Mouse (Mus musculus) natural killer cell, adult 2 months (primary cell): ENCODE measurements around the gene Rtca.

ENCODE experiments used
- DNase-seq, 2 experiments: peaks; one replicate each; pipeline ENCODE4 v3.0.0; 2022; ENCODE audit warnings: low spot score in 2 of 2

The Rtca gene

DNA sequence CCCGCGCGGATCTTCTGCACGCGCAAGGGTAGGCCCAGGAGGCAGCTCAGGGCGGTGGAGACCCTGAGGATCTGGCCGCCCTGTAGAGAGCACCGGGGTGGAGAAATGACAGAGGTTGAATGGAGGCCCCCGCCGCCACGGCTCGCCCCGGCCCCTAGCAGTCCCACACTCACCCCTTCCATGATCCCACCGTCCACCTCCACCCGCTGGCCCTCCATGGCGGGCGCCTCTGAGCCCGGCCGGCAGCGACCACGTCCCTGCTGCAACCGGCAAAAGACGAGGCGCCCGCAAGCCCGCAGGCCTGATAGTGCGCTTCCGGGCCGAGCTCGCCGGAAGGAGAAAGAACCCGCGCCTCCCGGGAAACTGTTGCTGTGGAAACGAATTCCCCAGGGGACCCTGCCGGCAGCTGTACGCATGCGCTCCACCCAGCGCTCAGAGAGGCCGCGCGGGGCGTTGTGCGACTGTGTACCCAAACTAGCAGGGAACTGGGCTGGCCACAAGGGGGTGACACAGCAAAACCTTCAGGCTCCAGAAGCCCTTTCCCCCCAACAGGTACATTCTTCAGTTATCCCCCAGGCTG, at the start of gene Rtca:
Gene Rtca, minus strand, starts transcription at position 437 of the 580 bp plus-strand sequence.
- DNase-seq = peak; percentile 84 to 96

DNA sequence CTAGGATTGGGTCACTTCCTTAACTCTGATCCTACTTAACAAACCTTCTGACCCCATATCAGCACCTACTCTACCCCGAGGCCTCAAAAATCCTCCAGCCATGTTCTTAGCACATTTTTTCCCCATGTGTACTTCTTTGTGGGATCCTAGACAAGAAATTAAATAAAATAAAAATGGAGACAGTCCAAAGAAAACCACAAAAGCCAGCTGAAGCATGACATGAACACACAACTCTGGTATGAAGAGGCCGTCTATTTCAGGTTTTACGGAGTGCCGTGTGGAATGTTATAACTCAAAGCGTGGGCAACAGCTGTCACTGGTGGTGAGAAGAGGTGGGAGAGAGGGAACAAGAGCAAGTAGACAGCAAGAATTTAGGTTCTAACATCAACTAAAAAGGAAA, 43.4 kb upstream of the Rtca start:
- no peak for DNase-seq

DNA sequence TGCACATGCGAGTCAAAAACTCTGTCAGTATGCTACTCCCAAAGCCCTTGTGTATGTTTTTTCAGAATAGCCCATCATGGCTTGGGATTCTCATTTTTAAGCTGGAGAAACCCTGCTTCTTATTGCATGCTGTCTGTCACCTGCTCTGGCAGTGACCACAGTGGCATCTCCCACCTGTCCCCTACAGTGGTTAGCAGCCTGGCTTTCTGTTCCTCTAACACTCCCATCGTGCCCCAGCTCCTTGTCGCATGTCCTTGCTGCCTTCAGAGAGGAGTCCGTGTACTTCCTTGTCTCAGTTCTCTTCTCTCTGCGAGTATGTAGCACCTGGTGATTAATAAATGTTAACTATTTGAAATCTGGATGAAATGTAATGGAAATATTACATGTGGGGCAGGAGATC, 39.4 kb upstream of the Rtca start:
- no peak for DNase-seq

DNA sequence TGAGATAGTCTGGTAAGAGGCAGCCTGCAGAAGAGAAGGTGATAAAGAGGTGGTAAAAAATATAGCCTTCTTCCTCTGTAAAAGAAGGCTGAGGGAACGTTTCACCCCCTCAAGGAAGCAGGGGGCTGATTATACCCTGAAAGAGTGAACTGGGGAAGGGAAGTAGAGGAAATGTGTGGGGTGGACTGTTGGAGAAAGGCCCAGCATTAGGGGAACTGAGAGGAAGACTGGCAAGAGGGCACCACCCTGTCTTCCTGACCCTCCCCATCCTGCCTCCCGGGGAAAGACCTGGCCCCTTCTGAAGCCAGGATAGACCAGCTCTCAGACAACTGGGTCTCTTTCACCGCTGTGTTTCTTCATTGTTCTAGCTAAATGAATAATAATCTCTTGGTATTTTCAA, 34.5 kb upstream of the Rtca start:
- DNase-seq = no peak

DNA sequence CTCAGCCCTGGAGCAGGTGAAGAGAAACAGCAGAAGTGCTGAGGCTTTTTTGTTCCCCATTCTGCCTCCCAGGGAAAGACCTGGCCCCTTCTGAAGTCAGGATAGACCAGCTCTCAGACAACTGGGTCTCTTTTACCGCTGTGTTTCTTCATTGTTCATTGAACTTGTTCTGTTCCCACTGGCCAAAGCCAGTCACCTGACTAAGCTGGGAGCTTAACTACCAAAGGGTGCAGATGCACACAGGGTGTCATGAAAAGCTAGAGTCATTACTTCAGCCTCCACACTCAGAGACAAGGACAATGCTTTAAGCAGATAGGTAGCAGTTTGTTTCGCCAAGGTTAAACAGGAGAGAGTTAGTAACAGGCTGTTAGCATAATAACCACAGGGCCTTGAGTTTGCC, 34.1 kb upstream of the Rtca start:
- DNase-seq = no peak

DNA sequence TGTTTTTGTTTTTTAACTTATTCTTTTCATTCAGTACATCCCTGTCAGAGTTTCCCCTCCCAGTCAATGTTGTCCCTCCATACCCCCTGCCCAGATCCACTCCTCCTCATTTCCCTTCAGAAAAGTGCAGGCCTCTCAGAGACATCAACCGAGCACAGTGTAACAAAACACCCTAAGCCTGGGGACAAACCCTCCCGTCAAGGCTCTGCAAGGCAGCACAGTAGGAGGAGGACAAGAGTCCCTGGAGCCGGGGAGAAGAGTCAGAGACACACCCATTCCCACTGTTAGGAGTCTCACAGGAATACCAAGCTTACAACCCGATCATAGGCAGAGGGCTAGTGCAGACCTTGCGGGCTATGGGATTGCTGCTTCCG, 29.2 kb upstream of the Rtca start:
- DNase-seq = no peak

DNA sequence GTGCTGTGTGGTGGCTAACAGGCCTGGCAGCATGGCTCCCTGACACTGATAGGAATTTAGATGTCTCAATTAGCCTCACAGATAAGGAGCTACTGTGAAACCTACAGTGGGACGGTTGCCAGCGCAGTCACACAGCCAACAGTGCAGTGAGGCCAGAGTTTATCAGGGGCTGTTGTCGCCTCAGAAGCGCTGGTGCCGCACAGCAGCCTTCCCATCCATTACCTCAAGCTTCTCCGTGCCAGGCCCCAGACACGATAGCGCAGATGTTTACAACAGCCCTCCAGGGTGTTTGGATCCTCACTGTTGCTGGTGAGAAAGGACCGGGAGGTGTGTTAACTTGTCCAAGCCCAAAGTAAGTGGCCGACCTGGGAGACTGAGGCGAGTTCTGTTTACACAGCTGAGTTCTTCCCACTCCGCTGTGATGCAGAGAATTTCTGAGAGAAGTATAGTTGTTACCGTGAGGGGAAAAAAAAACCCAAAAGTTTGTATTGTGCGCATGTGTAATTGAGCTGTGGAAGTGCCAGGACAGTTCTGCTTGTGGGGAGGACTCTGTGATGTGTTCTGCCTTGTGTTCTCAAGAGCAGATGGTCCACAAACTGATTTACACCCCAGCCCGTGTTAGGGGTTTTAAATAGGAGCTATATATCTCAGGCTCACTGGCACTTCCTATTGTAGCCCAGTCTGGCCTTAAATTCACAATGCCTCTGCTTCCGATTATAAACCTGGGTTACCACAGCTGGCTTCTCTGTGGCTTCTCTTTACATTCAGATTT, 28.6 kb upstream of the Rtca start:
- no peak for DNase-seq

DNA sequence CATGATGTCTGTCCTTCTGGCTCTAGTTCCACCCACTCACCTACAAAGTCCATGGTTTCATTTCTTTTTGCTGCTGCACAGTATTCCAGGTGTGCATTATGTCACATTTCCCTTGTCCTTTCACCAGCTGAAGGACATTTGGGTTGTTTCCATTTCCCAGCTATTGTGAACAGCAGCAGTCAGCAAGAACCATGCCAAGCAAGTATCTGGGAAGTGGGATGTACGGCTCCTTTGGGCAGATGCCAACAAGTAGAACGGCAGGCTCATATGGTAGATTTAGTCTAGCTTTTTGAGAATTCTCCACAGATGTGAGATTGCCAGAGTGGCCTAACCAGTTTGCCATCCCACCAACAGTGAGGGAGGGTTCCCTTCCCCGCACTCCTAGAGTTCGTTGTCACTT, 22.8 kb upstream of the Rtca start:
- DNase-seq = no peak

DNA sequence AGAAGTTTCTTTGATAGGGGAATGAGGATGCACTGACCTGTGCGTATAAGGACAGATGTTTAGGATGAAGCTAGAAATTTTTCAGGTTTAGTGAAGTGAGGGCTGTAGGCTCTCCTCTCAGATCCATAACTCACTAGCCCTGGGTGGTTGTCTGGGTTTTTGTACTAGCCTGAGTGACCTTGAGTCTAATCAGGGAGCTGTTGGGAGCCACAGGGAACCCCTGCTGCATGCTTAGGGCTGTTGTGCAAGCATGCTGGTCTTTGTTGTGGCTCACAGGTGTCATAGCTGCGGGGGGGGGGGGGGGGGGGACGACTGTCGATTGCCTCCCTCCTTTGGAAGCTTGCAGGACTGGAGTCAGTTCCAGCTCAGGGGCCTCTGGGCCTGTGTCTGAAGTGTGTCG, 21.7 kb upstream of the Rtca start:
- no peak for DNase-seq

DNA sequence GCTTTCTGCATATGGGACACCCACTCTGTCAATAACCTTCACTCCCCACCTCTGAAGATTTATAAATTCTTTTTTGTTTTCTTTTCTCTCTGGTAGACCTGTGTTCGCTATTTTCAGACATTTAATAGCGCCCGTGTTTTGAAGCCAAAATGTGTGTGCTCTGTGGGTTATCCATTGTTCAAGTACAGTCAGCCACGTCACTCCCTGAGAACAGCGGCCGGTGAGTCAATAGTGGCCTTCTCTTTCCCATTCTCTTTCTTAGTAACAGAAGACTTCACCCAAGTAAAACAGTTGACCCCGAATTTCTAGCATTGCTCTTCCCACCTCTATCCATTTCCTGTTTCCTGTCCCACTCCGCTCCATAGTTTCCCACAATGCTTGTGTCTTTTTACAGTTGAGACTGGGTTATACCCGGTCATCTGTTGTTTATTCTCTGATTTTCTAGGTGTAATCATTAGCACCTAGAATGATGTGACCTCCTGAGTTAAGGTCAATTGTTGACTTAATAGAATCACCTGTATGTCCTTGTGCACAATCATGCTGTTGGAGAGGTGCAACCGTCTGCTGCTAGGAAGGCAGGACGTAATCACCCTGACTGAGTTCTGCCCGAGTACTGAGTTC, 12.2 kb upstream of the Rtca start:
- no peak for DNase-seq

DNA sequence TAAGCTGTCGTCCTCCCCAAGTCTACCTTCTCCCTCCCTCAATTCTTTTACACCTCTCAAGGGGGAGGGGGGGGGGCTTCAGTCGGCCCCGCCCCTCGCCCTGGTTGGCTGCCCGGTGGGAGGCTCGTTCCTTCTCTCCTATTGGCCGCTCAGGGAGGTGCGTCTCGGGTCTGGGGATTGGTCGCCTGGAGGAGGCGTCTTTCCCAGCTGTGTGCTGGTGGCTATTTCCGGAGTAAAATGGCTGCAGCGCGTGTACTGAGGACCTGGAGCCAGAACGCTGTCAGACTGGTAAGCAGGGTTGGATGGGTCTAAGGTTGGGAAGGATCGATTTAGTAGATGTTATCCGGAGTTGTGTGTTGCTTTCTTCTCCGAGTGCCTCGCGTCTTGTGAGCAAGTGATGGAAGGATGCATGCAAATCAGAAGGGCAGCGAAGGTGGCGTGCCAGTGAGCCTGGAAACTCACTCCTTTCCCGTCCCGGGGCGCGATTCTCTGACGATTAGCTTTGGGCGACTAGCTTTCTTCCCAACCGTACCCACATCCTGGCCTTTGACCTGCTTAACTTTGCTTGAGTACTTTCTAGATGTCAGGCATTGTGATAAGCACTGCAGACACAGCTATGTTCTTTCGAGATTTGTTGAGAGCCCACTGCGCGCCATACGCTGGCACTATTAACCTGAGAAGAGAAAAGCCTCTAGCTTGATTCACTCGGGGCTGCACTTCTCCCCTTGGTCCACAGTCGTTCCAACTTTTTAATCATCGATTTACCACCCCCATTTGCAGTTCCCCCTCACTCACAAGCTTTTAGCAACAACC, 5.1 kb upstream of the Rtca start, which contains the start of gene Dbt:
Gene Dbt, plus strand, starts transcription at position 167 of the 813 bp plus-strand sequence.
- peak; percentile 77 to 87 for DNase-seq

DNA sequence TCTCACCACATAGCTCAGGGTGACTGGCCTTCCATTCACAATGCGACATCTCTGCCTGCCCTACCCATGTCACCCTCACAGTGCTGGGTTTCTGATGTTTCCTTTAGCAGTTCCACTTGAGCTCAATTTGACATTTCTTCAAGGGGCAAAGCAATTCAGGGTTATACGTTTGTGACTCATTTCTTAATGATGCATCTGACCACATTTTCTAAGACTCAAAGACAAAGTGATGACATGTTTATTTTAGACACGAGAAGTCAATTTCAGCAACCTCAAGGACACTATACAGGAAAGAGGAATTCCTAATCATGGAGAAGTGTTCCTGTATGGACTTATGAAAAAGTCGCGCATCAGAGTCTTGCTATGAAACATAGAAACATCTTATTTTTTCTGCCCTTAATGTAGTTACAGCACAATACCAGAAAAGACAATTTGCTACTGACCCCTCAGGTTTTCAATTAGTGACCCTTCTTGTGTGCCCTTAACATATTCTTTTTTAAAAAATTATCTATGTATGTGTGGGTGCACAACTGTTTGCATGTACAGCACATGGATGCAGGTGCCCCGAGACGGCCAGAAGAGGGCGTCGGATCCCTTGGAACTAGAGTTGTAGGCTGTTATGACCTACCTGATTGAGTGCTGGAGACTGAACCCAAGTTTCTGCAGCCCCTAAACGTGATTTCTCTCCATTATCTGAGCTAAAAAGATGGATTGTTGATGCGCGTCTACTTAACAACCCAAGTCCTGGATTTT, 4.3 kb upstream of the Rtca start:
- peak in 1 of 2 experiments; percentile 57 for DNase-seq

DNA sequence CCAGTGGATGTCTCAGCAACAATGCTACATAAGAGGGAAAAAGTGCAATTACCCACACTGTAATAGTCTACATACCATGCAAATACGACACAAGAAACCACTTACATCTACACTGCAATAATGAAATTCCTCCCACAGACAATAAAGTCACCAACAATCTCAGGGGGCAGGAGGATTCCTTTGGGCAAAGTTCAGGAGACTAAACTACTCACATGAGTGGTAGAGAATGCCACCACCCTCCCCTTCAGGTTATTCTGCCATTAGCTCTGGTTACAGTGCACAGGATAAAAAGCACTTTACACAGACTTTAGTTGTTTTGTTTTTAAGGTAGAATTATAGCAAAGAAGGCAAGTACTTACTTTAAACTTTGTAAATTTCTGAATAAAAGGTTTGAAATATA, 12.3 kb downstream of the Rtca start:
- DNase-seq = no peak

DNA sequence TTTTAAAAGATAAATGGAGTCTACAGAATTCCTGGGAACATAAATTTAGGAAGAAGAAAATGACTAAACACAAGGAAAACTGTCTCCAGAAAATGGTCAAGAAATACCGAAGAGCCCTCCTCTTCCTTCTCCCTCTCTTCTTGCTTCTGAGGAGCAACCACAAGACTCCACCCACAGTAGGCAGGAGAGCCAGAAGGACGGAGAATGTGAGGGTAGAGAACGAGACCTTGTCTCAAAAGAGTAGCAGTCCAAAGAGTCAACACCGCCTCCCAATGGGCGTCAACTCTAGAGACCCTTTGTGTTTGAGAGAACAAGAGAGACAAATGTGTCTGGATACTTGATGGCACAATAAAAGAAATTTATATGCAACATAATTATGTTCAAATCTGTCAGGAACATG, 14.3 kb downstream of the Rtca start:
- DNase-seq = no peak

DNA sequence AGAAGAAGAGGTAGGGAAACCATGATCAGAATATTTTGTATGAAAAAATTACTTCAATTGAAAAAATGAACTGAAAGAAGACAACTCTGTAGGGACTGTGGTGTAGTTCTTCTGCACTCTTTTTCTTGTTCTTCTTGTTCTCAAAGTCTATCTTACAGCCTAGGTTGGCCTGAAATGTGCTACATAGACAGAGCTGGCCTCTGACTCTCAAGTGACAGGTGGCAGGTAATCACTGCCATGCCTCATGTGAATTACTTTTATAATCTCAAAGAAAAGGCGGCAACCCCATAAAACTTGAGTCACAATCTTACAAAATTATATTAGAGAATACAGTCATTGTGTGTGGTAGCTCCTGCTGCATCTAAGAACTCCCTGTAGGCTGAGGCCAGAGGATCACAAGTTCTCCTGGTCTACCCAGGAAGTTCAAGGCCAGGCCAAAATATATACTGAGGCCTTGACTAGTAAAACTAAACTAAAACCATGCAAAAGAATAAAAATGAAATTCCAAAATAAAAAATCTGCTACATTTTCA, 16.0 kb downstream of the Rtca start:
- no peak for DNase-seq

DNA sequence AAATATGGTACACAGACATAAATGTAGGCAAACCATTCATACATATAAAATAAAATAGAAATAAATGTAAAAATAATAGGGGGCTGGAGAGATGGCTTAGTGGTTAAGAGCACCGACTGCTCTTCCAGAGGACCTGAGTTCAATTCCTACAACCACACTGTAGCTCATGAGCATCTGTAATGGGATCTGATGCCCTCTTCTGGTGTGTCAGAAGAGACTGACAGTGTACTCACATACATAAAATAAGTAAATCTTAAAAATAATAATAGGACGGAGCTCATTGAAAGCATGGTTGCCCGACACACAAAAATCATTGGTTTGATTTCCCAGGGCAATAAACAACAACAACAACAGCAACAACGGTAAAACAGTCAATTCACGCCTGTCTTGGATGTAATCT, 17.1 kb downstream of the Rtca start:
- no peak for DNase-seq

DNA sequence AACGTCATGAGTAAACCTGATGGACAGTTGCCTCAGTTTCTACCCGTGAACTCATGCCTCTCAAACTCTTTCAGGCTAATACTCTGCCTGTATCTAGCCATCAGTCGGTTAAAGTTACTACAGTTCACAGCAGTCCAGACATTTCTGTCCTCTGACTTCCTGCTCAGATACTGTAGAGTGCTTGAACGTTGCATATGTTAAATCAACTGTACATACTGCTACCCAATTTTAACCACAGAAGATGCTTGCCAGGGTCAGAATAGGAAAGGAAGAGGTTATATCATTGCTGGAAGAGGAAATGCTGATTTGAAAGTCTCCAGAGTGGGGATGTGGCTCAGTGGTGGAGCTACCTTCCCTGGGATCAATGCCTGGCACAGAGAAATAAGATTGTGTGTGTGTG, 24.7 kb downstream of the Rtca start:
- no peak for DNase-seq

DNA sequence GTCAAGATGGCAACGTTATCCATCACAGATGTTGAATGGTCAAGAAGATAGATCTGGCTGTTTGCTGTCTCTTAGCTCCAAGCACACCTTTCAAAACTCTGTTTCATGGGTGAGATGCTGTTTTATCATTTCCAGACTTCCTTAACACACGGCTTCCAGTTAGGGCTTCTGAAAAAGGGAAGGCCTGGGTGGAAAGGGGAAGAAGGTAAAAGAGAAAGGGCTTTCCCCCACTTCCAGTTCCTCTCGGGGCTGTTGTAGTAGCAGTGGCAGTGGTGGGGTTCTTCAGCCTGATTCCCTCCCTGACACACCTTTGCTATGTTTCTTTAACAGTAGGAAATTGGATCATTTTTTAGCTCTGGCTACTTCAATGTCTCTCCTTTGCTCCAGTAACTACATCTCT, 25.3 kb downstream of the Rtca start:
- DNase-seq = no peak

DNA sequence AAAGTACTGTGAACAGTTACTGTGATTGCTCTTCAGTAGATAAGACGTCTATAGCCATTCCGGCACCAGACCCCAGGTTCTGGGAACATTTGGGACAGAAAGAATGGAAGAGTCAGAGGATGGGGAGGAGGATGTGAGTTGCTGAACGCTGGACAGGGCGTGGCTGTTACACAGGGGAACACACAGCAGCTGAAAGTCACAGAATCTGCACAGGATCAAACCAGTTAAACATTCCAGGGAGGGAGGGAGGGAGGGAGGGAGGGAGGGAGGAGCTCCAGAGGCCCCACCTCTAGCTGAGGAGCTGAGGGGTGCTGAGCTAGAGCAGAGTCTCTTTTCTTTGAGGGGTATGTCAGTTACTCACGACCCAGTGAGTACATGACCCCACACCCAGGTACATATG, 27.1 kb downstream of the Rtca start:
- no peak for DNase-seq

DNA sequence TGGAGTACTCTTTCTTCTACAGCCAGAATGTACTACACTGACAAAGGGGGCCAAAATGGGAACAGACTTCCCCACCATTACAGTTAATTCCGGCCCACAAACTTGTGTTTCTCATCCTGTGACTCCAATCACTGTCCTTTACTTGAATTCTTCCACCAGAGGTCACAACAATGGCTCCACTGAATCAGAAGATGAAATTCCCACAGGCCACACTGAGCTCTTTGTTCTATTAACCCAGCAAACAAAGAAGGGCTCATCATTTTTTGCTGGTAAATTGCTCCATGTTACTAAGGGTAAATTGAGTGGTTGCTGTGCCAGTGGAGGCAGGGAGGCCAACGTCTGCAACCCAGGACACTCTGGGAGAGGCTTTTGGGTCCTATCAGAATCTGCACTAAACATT, 27.9 kb downstream of the Rtca start:
- DNase-seq = no peak

DNA sequence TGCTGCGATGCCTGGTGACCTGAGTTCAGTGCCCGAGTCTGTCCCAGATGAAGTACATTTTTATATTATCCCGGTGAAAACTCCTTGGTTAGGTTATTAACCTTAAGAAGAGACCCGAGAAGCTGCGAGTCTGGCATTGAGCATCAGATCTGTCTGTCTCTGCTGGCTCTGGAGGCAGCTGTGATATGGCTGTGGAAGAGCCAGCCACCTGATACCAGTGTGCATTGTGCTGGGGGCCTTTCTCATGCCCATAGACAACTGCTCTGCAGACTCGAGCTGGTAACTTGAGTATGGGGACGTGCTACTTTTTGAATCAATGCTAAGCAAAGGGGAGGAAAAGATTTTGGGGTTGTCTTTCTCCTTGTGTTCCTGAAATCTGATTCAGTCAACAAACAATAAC, 30.7 kb downstream of the Rtca start:
- no peak for DNase-seq
